Mouse (Mus musculus): ENCODE results near the gene Smarce1. TPM values are rescaled to one million over a fixed set of nuclear protein-coding genes. Genes with fewer than 3 reads are reported as not detected.

Smarce1 gene
- total and polyA plus RNA-seq, 3 experiments = 243 to 277 TPM; not detected in 1

DNA sequence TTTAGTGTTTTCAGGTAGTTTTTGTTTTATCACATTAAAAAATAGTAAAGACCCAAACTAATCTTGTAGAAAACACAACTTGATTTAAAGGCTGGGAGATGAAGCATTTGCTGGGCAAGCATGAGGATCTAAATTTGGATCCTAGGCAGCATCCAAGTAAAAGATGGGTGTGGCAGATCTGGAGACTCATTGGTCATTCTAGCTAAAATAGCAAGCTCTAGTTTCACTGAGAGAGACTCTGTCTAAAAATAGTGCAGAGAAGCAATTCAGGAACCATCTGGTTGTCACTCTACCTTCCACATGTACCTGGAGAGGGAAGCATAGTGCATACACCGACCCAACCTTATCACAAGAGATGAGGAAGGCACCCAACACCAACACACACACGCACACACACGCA lies 14.6 kb downstream of the Smarce1 start:
- H3K4me3 ChIP-seq (ENCODE audit: control insufficient read depth in 1 of 2, insufficient read depth in 1 of 2, low read depth in 2 of 2, low read length in 2 of 2) = no peak overlapping the region
- H3K9me3 ChIP-seq (replicated peaks; ENCODE audit: insufficient read depth, low read length) = no peaks in the 10 kb centered on the region
- no peaks in the 10 kb centered on the region for H3K79me2 ChIP-seq (ENCODE audit: control insufficient read depth, insufficient read depth, low read length, poor library complexity)
- DNase-seq (ENCODE audit: low read depth, low spot score) = no peak
- H3K27me3 ChIP-seq (ENCODE audit: control insufficient read depth in 1 of 2, insufficient read depth in 2 of 2, low read length in 2 of 2) = no peaks in the 10 kb centered on the region
- H3K4me1 ChIP-seq (ENCODE audit: control insufficient read depth in 1 of 2, insufficient read depth in 2 of 2, low read length in 2 of 2) = no peaks in the 10 kb centered on the region
- no peak overlapping the region for H3K27ac ChIP-seq (ENCODE audit: control insufficient read depth, low read depth, low read length)
- no peak overlapping the region for H3K9ac ChIP-seq (ENCODE audit: control insufficient read depth, low read depth, low read length, poor library complexity, severe bottlenecking)
- TF ChIP-seq ETS1 (IDR thresholded peaks at IDR 0.05; ENCODE audit: low read depth, low read length) = no peak
- H3K36me3 ChIP-seq (ENCODE audit: control insufficient read depth in 1 of 2, insufficient read depth in 2 of 2, low read length in 2 of 2) = peaks cover 0 to 54% of the 10 kb centered on the region in 2 experiments; a peak in 2 of 4 replicates

- no peak for TF ChIP-seq ELF1 (IDR thresholded peaks at IDR 0.05; ENCODE audit: low read depth, low read length)
- no peak for TF ChIP-seq EP300 (IDR thresholded peaks at IDR 0.05; ENCODE audit: low read depth in 1 of 2, low read length in 2 of 2)
- no peak for TF ChIP-seq USF2 (IDR thresholded peaks at IDR 0.05; ENCODE audit: borderline replicate concordance in 1 of 2, insufficient read depth in 1 of 2, low read depth in 1 of 2, low read length in 2 of 2)
- no peak for TF ChIP-seq ZNF384 (IDR thresholded peaks at IDR 0.05; ENCODE audit: low read depth, low read length)
- no peak for TF ChIP-seq GABPA (IDR thresholded peaks at IDR 0.05; ENCODE audit: low read depth, low read length)
- no peak for TF ChIP-seq RCOR1 (IDR thresholded peaks at IDR 0.05; ENCODE audit: low read depth, low read length)
- no peak for TF ChIP-seq NELFE (IDR thresholded peaks at IDR 0.05; ENCODE audit: low read depth, low read length)
- TF ChIP-seq BHLHE40 (IDR thresholded peaks at IDR 0.05; ENCODE audit: borderline replicate concordance, low read depth, low read length) = no peak
- TF ChIP-seq ZKSCAN1 (IDR thresholded peaks at IDR 0.05; ENCODE audit: low read depth, low read length) = no peak
- no peak for TF ChIP-seq USF1 (IDR thresholded peaks at IDR 0.05; ENCODE audit: low read depth, low read length)
- TF ChIP-seq MAX (IDR thresholded peaks at IDR 0.05; ENCODE audit: low read length) = no peak
- no peak for TF ChIP-seq POLR2AphosphoS5 (IDR thresholded peaks at IDR 0.05; ENCODE audit: borderline replicate concordance, low read depth, low read length)
- TF ChIP-seq NRF1 (IDR thresholded peaks at IDR 0.05; ENCODE audit: insufficient read depth, low read depth, low read length, poor library complexity, severe bottlenecking) = no peak
- no peak for TF ChIP-seq ZC3H11A (IDR thresholded peaks at IDR 0.05; ENCODE audit: low read depth, low read length)
- TF ChIP-seq CHD2 (IDR thresholded peaks at IDR 0.05; ENCODE audit: low read length) = no peak
- TF ChIP-seq ETS1 (IDR thresholded peaks at IDR 0.05; ENCODE audit: low read depth, low read length) = no peak
- TF ChIP-seq POLR2A (IDR thresholded peaks at IDR 0.05; ENCODE audit: control insufficient read depth in 1 of 2, insufficient read depth in 1 of 2, low read depth in 1 of 2, low read length in 2 of 2, poor library complexity in 1 of 2) = no peak
- H3K4me3 ChIP-seq (ENCODE audit: control insufficient read depth in 1 of 2, insufficient read depth in 1 of 2, low read depth in 2 of 2, low read length in 2 of 2) = no peak overlapping the region
- H3K9ac ChIP-seq (ENCODE audit: control insufficient read depth, low read depth, low read length, poor library complexity, severe bottlenecking) = no peak overlapping the region
- H3K36me3 ChIP-seq (ENCODE audit: control insufficient read depth in 1 of 2, insufficient read depth in 2 of 2, low read length in 2 of 2) = peaks cover 5 to 42% of the 10 kb centered on the region in 2 experiments
- no peaks in the 10 kb centered on the region for H3K9me3 ChIP-seq (replicated peaks; ENCODE audit: insufficient read depth, low read length)
- H3K27me3 ChIP-seq (ENCODE audit: control insufficient read depth in 1 of 2, insufficient read depth in 2 of 2, low read length in 2 of 2) = no peaks in the 10 kb centered on the region
- H3K27ac ChIP-seq (ENCODE audit: control insufficient read depth, low read depth, low read length) = no peak overlapping the region
- DNase-seq (ENCODE audit: low read depth, low spot score) = no peak
- H3K4me1 ChIP-seq (ENCODE audit: control insufficient read depth in 1 of 2, insufficient read depth in 2 of 2, low read length in 2 of 2) = peaks cover 3 to 7% of the 10 kb centered on the region in 2 experiments
- no peaks in the 10 kb centered on the region for H3K79me2 ChIP-seq (ENCODE audit: control insufficient read depth, insufficient read depth, low read length, poor library complexity)
These were observed 18.1 kb downstream of the Smarce1 start for GRCm38 (mm10) chr11:99212693-99213092.

Measured in MEL (cell line).